Mouse (Mus musculus): Measurements from ENCODE around the gene Ttc37.

DNA sequence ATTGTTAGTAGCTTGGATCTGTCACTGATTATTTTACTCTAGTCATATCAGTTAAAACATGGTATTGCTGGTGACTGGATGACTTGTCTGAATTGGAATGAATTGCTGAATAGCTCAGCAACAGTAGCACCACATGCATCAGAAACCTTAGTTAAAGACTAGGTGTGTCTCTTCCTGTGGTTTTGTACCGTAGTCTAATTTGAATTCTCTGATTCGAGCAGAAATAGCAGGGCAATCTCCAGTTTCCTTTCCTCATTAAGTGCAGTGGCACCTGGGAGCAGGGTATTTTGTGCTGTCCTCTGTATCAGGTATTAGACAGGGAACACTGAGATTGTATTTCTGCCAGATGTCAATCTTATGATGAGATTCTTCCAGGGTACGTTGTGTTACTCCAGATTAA, 40.3 kb downstream of the Ttc37 start:
- TF ChIP-seq CTCF (IDR thresholded peaks at IDR 0.05; ENCODE audit: borderline replicate concordance, insufficient read depth, low read depth, low read length) (no peak), POLR2A (IDR thresholded peaks at IDR 0.05; ENCODE audit: borderline replicate concordance, insufficient read depth, low read length) (no peak)
